Mouse (Mus musculus): Measurements from ENCODE around the gene Nrsn2.

DNA sequence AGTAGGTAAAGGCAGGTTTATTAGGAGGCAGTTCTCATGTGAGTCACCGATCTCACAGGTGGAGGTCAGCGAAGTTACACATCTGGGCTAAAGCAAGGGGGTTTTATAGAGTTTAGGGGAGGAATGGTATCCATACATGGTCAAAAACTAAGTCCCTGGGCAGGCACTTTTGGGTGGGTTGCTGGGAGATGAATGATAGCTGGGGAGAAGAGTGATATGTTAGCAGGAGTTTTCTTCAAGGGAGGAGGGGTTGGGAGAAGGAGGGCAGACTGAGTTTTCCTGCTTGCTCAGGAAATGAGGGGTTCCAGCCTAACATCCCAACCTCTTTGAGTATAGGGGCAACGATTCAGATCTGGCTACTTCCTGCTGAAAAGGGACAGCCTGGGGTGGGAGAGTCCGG lies 38.8 kb upstream of the Nrsn2 start, which contains the start of gene 6820408C15Rik:
- no peak for TF ChIP-seq POLR2A (IDR thresholded peaks at IDR 0.05; ENCODE audit: extremely low read depth, insufficient read depth, low read length)
- no peak for TF ChIP-seq CTCF (IDR thresholded peaks at IDR 0.05; ENCODE audit: low read depth, low read length)

Data from liver, adult 2 months (tissue).